In the genomic region with DNA sequence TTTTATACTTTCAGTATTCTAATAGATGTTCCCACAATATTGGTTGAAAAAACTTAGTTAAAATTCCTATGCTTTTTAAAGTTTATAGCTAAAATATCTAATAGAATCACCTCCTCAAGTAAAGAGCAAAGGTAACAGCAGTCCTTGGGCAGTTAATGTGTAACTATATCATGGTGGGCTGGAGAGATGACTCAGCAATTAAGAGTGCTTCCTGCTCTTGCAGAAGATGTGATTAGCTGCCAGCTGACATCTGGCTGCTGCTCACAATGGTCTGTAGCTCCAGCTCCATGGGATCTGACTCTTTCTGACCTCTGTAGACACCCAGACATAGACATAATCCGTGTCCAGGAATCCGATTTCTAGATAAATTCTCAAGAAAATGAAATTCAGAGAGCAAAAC, we compare ENCODE assay signal across 17 mouse cellular contexts.
A peak's percentile ranks its signal among the peaks of the same experiment; 100 is the strongest.
DNase-seq lines count a peak whose midpoint lies in the region; TF ChIP-seq lines count a peak whose summit lies in the region.
"Had no signal": no experiment of that assay in that cellular context is flagged by ENCODE, and none has a peak within 500 bp of the region (broad histone marks: within the 10 kb centered on the region; RNA-seq: fewer than 3 reads in every experiment).

No protein-coding gene starts in this region.

- no peak overlapping the region for H3K27ac ChIP-seq in liver, adult 2 months (replicated peaks; ENCODE audit: insufficient read depth, low read depth, low read length)
- H3K27ac ChIP-seq: forebrain, embryonic 13.5 days; heart, embryonic 10.5 days; neural tube, embryonic 15.5 days had no signal

- H3K27me3 ChIP-seq in liver, adult 2 months (ENCODE audit: control insufficient read depth, insufficient read depth, low read length): no peaks in the 10 kb centered on the region
- H3K27me3 ChIP-seq: forebrain, embryonic 13.5 days; neural tube, embryonic 15.5 days had no signal

- H3K4me1 ChIP-seq in liver, adult 2 months (ENCODE audit: control insufficient read depth, insufficient read depth, low read length): no peaks in the 10 kb centered on the region; the same call in 1 of the 2 replicates
- H3K4me1 ChIP-seq: forebrain, embryonic 13.5 days; heart, embryonic 10.5 days; neural tube, embryonic 15.5 days had no signal

- 71% methylated on average over 2 of the region's 2 CpGs for WGBS in liver, adult 2 months
- 59% methylated on average over 2 of the region's 2 CpGs for WGBS in large intestine, adult 2 months

- intact Hi-C loops in gastrocnemius, postnatal 14 days (cut with DNase I; ENCODE audit: low total_unique reads): no loop called here

- no peak overlapping the region for H3K4me3 ChIP-seq in liver, adult 2 months (ENCODE audit: insufficient read depth, low read depth, low read length)
- H3K4me3 ChIP-seq: forebrain, embryonic 13.5 days; heart, embryonic 10.5 days; neural tube, embryonic 15.5 days had no signal

- no peak for TF ChIP-seq POLR2A in liver, adult 2 months (IDR thresholded peaks at IDR 0.05; ENCODE audit: extremely low read depth, insufficient read depth, low read length)

- H3K36me3 ChIP-seq in liver, adult 2 months (ENCODE audit: control insufficient read depth, insufficient read depth, low read length): no peaks in the 10 kb centered on the region
- H3K36me3 ChIP-seq: heart, embryonic 10.5 days; neural tube, embryonic 15.5 days had no signal

- no peaks in the 10 kb centered on the region for H3K79me2 ChIP-seq in liver, adult 2 months (ENCODE audit: control insufficient read depth, insufficient read depth, low read length)

- no peak overlapping the region for H3K9ac ChIP-seq in liver, adult 2 months (ENCODE audit: low read depth, low read length)
- H3K9ac ChIP-seq: forebrain, embryonic 13.5 days; neural tube, embryonic 15.5 days had no signal

- TF ChIP-seq CTCF in liver, adult 2 months (IDR thresholded peaks at IDR 0.05; ENCODE audit: low read depth, low read length): no peak

- DNase-seq in liver, adult 2 months (ENCODE audit: extremely low read depth, low read depth, low spot score): peak; percentile 40
- DNase-seq in liver: no peak
- peak; percentile 7 for DNase-seq in Muller cell, postnatal 12 days (ENCODE audit: inconsistent ontology term)
- peak; percentile 11 for DNase-seq in large intestine, adult 2 months (ENCODE audit: low read depth, low spot score)
- peak; percentile 6 for DNase-seq in mesoderm, embryonic 11.5 days (ENCODE audit: low read depth, low spot score)
- DNase-seq in thymus, postnatal 0 days (ENCODE audit: low spot score): no peak
- DNase-seq in gastrocnemius, postnatal 14 days: no peak
- DNase-seq: adrenal gland, postnatal 36 days; cerebellum, adult 11-12 months; heart, postnatal 36 days; kidney, adult 11 months; layer of hippocampus, adult 9-11 months; right cerebral cortex, postnatal 14 days; thymus, postnatal 14 days had no signal

Comparison
In these comparisons a context has a peak if more than half of its experiments do, and no peak if none do; other contexts are left out.
1. DNase-seq: peak in liver, adult 2 months (single experiment), Muller cell, postnatal 12 days (single experiment), large intestine, adult 2 months (single experiment) and mesoderm, embryonic 11.5 days (single experiment); none in liver (single experiment), thymus, postnatal 0 days (single experiment) and gastrocnemius, postnatal 14 days (single experiment).